Mouse (Mus musculus) midbrain, embryonic 10.5 days (tissue): ENCODE data around the gene Ddx59. TPM values are rescaled to one million over a fixed set of nuclear protein-coding genes. Genes with fewer than 3 reads are reported as not detected.

Experiments
- DNase-seq: peaks from one replicate; pipeline ENCODE4 v3.0.0-alpha.2; 2017; ENCODE audit warnings: low spot score
- H3K27ac ChIP-seq: fragments of 300-500 bp; sonication (generic); replicated peaks from 2 replicates; pipeline ENCODE4 v1.5.1; 2016; ENCODE audit warnings: mild to moderate bottlenecking
- H3K27me3 ChIP-seq: fragments of 300-500 bp; sonication (generic); 2 replicates; pipeline ENCODE4 v1.6.1; 2016; ENCODE audit warnings: low read depth, mild to moderate bottlenecking; ENCODE audit not compliant: poor library complexity, severe bottlenecking
- H3K36me3 ChIP-seq: fragments of 300-500 bp; sonication (generic); 2 replicates; pipeline ENCODE4 v1.6.1; 2016; ENCODE audit warnings: mild to moderate bottlenecking, moderate library complexity
- H3K4me1 ChIP-seq: fragments of 300-500 bp; sonication (generic); 2 replicates; pipeline ENCODE4 v1.6.1; 2016
- H3K4me3 ChIP-seq: fragments of 300-500 bp; sonication (generic); 2 replicates; pipeline ENCODE4 v1.5.1; 2016; ENCODE audit warnings: mild to moderate bottlenecking, moderate library complexity
- H3K9me3 ChIP-seq: fragments of 300-500 bp; sonication (generic); replicated peaks from 2 replicates; pipeline ENCODE4 v1.6.1; 2016; ENCODE audit warnings: mild to moderate bottlenecking
- WGBS: fragments of 180-500 bp; shearing (Covaris S2); methylation state at CpG from one replicate; pipeline ENCODE4 v1.1.7; 2016; 5-methylcytosine and 5-hydroxymethylcytosine counted together
- polyA plus RNA-seq: library from polyadenylated mRNA; unstranded; fragments of >200 nt; fragmentation: Nextera tagmentation; extraction: Ambion mirVana; gene quantifications from 2 replicates; pipeline ENCODE4 v1.2.1, GENCODE M21; 2016

The Ddx59 gene
- polyA plus RNA-seq, 1 experiment from 2014 or later, result 19.6 TPM

DNA sequence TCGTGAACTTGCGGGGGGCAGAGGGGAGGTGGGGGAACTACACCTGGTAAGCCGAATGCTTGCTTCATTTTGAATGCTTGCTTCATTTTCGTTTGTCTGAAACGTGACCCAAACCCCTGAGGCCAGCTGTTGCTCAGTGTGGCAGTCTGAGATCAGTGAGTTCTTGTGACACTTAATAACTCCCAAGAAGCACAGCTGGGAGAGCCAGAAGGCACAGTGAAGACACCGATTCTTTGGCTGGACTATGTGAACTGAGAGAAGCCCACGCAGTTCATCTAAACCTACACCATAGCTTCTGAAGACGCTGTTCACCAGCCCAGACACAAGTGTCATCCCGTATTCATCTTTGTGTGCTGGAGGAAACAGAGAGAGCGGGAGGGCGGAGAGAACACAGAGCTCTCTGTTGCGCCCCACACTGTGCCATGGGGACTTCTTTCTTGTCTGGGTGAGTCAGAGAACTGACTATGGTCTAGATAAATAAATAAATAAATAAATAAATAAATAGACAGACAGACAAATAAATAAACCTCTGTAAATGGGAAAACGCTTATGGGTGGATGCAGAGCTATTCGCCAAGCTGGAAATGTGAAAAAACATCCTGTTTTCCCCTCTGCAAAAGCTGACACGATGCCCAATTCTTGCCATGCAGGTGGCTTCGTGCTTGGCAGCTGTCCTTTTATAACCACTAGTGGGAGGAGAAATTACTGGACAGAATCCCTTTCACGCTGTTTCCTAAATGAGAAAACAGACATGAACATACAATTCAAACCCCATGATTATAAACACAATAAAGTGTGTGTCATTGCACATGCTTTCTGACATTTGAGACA is 40.9 kb downstream of the Ddx59 start:
- no peaks in the 10 kb centered on the region for H3K9me3 ChIP-seq
- H3K27me3 ChIP-seq, result no peaks in the 10 kb centered on the region; the same call in none of the 2 replicates
- H3K4me3 ChIP-seq, result no peak overlapping the region
- WGBS, result 86% methylated on average over 17 of the region's 17 CpGs
- no peak for DNase-seq
- no peak overlapping the region for H3K27ac ChIP-seq
- H3K36me3 ChIP-seq, result no peaks in the 10 kb centered on the region
- peaks cover 11% of the 10 kb centered on the region; the same call in 1 of the 2 replicates for H3K4me1 ChIP-seq

DNA sequence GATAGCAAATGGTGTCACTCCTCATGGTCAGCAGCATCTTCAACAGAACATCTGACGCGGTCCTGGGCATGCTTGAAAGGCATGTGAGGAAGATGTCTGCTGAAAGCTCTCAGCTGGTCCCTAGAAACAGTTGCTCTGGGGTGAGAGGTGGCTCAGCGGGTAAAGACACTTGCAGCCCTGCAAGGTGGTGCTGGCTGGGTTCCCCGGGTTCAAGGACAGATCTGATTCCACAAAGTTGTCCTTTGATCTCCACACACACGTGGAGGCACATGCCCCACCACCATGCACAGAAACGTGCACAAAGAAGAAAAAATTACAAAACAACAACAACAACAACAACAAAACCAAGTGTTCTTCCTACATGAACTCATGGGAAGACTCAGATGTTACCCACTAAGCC is 41.7 kb downstream of the Ddx59 start:
- Histone ChIP-seq H3K4me3 (no peak overlapping the region), H3K27ac (no peak overlapping the region), H3K36me3 (no peaks in the 10 kb centered on the region), H3K9me3 (no peaks in the 10 kb centered on the region), H3K4me1 (peaks cover 11% of the 10 kb centered on the region; the same call in 1 of the 2 replicates), H3K27me3 (no peaks in the 10 kb centered on the region; the same call in none of the 2 replicates)
- 84% methylated on average over 6 of the region's 6 CpGs for WGBS
- DNase-seq, result no peak

DNA sequence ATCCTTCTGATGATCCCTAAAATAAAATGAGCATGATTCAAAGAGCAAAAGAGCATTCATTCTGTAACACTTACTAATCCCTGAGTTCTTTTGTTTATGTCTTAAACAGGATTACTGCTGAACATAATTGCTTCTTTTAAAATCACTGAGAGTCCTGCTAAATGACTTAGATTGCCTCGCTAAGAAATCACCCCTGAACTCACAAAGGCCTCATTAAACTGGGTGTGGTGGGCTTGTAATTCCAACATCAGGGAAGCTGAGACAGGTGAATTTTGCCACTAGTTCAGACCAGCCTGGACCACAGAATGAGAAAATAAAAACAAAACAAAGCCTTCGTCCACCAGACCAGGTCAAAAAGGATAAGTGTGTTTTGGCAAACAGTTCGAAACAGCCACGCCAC is 42.3 kb downstream of the Ddx59 start:
- no peak overlapping the region for H3K27ac ChIP-seq
- DNase-seq, result no peak
- H3K4me1 ChIP-seq, result peaks cover 9% of the 10 kb centered on the region; the same call in 1 of the 2 replicates
- no peaks in the 10 kb centered on the region; the same call in none of the 2 replicates for H3K27me3 ChIP-seq
- H3K36me3 ChIP-seq, result no peaks in the 10 kb centered on the region
- WGBS, result 73% methylated on average over 4 of the region's 4 CpGs
- H3K4me3 ChIP-seq, result no peak overlapping the region
- no peaks in the 10 kb centered on the region for H3K9me3 ChIP-seq

DNA sequence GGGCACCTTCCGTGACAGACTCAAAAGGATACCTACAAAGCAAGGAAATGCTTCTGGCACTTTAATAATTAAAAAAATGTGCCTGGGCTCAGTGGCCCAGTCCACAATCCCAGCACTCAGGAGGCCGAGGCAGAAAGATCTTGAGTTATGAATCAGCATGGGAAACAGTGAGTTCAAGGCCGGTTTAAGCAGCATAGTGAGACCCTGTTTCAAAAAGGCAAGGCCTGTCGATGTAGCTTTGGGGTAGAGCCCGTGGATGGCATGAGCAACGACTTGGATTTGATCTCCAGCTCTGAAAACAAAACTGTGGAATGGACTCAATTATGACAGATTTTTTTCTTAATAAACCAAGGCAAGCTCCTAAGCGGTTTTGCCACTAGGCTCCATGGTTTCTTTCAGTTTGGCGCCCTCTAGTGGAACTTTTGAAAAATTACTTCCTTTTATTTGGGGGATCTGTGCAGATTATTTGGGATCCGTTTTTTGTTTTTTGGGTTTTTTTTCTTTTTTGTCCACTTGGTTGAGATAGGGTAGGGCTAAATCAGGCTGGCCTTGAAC is 43.7 kb downstream of the Ddx59 start:
- Histone ChIP-seq H3K4me1 (peaks cover 8% of the 10 kb centered on the region; the same call in 1 of the 2 replicates), H3K9me3 (no peaks in the 10 kb centered on the region), H3K4me3 (no peak overlapping the region), H3K27ac (no peak overlapping the region), H3K36me3 (no peaks in the 10 kb centered on the region), H3K27me3 (no peaks in the 10 kb centered on the region; the same call in none of the 2 replicates)
- DNase-seq, result peak; percentile 19
- 32% methylated on average over 9 of the region's 9 CpGs for WGBS

DNA sequence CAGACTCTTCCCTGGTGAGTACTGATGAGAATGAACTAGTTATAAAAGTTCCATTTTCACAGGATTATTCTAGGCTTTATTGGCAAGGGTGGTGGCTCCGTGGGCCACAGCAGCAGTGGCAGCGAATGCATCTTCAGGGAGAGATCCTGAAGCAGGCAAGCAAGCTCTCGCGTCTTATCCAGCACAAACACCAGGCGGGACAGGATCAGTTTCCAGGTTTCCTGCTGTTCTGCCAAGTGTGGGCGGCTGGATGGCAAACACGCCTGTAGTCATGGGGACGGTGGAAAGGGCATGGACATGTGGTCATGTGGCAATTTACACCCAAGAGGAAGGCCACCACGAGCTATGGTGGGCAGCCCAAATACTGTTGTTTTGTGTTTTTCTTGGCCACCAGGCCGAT is 47.4 kb downstream of the Ddx59 start:
- H3K27me3 ChIP-seq, result no peaks in the 10 kb centered on the region

DNA sequence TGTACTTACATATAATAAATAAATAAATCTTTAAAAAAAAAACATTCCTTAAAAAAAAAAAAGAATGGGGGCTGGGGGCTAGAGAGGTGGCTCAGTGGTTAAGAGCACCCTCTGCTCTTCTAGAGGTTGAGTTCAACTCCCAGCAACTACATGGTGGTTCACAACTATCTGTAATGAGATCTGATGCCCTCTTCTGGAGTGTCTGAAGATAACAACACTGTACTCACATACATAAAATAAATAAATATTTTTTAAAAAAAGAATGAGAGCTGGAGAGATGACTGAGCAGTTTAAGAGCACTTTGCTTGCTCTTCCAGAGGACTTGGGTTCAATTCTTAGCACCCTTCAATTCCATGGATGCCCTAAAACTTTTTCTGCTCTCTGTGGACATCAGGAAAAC is 50.1 kb downstream of the Ddx59 start:
- no peak for DNase-seq
- H3K4me1 ChIP-seq, result peaks cover 22% of the 10 kb centered on the region
- H3K4me3 ChIP-seq, result no peak overlapping the region
- H3K27ac ChIP-seq, result no peak overlapping the region
- H3K9me3 ChIP-seq, result no peaks in the 10 kb centered on the region
- H3K36me3 ChIP-seq, result peaks cover 25% of the 10 kb centered on the region
- no peaks in the 10 kb centered on the region for H3K27me3 ChIP-seq

More for the DNA sequence above, 47.4 kb downstream of the Ddx59 start:
- H3K36me3 ChIP-seq, result no peaks in the 10 kb centered on the region
- peaks cover 14% of the 10 kb centered on the region for H3K4me1 ChIP-seq
- H3K4me3 ChIP-seq, result no peak overlapping the region
- no peak overlapping the region for H3K27ac ChIP-seq
- no peak for DNase-seq
- H3K9me3 ChIP-seq, result no peaks in the 10 kb centered on the region
- WGBS, result 56% methylated on average over 10 of the region's 10 CpGs

DNA sequence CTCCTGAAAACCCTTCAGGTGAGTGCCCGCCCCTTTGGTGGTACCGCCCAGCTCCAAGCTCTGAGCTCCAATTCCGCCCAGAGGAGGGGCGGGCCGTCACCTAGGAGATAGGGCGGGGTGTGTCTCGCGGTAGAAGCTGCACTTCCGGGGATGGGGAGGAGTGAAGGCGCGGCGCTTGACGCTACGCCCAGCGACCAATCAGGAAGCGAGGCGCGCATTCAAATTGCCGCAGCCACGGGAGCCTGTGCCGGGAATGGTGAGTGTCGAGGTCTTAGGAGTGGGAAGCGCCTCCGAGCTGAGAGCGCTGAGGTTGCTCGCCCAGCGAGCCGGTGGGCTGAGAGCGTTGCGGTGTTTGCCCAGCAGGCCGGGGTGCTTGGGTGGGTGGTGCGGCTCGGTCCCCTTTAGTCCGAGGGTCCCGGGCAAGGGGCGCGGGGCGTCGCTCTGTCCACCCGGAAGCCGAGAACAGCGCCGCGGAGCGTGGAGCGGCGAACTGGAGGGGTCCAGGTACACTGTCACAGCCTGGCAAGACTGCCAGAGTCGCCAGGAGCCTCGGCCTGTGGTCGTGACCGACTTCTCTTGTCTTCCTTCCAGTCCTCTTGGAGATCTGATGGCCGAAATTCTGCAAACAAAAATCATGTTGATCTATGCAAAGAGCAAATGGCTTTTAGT is 51.2 kb downstream of the Ddx59 start, which contains the start of gene Kif14:
Gene Kif14, plus strand, starts transcription at position 201 of the 669 bp plus-strand sequence.
- Histone ChIP-seq H3K4me1 (peaks cover 32% of the 10 kb centered on the region), H3K9me3 (no peaks in the 10 kb centered on the region), H3K27ac (peak within 1 kb of the TSS; percentile 94), H3K4me3 (peak within 1 kb of the TSS; percentile 86), H3K27me3 (no peaks in the 10 kb centered on the region), H3K36me3 (peaks cover 29% of the 10 kb centered on the region)
- WGBS, result under 1% methylated on average over 52 of the region's 52 CpGs
- DNase-seq, result peak; percentile 98

DNA sequence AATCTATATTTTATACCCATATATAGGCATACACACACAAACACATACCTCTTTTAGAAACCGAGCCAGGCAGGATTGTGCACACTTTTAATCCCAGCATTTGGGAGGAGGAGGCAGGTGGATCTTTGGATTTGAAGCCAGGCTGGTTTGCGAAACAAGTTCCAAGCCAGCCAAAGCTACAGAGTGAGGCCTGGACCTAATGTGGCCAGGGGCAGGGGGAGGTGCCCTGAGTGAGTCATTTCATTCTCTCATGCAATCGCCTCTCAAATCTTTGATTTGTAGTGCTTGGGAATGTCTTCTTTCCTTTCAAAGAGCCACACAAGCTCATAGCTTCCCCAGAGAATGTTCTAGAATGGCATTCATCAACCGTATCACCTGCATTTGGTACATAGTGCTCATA is 54.3 kb downstream of the Ddx59 start:
- peaks cover 60% of the 10 kb centered on the region for H3K36me3 ChIP-seq
- WGBS, result 91% methylated on average over 4 of the region's 4 CpGs

DNA sequence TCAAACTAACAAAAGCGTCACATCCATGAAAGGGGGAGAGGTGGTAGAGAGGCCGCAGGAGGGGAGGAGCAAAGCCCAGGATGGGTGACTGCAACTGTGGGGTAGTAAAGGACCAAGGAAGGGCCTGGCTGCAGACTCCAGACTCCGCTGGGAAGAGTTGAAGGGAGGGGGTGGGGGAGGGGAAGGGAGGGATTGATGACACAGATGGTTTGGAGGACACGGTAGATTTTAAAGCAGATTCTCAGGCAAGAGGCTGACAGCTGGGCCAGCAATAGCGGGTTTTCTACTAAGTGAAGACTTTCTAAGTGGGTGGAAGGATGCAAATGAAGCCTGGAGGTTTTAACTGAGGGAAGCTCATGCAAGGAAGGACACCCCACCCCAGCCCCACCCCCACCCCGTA is 55.4 kb downstream of the Ddx59 start:
- H3K27ac ChIP-seq, result peak overlapping the region; percentile 33; the same call in 1 of the 2 replicates
- peaks cover 69% of the 10 kb centered on the region for H3K36me3 ChIP-seq
- peaks cover 32% of the 10 kb centered on the region for H3K4me1 ChIP-seq
- H3K4me3 ChIP-seq, result peak overlapping the region; percentile 20; the same call in 1 of the 2 replicates
- DNase-seq, result peak; percentile 44
- 14% methylated on average over 6 of the region's 6 CpGs for WGBS
- no peaks in the 10 kb centered on the region for H3K9me3 ChIP-seq
- H3K27me3 ChIP-seq, result no peaks in the 10 kb centered on the region

More for the DNA sequence above, 54.3 kb downstream of the Ddx59 start:
- Histone ChIP-seq H3K9me3 (no peaks in the 10 kb centered on the region), H3K27me3 (no peaks in the 10 kb centered on the region), H3K4me1 (peaks cover 32% of the 10 kb centered on the region), H3K4me3 (no peak overlapping the region), H3K27ac (no peak overlapping the region)
- DNase-seq, result no peak

Other genes starting within 250 kb of the Ddx59 start
- 0.22 TPM in 1 of 2 replicates, not detected in the other for gene Mroh3, start 202.4 kb upstream of the Ddx59 start, polyA plus RNA-seq
- 17.6 and 18.8 TPM in 2 replicates for gene Inava, start 181.0 kb upstream of the Ddx59 start, polyA plus RNA-seq
- gene Gpr25, start 154.4 kb upstream of the Ddx59 start, polyA plus RNA-seq, result not detected in 2 replicates
- 11.1 and 14.4 TPM in 2 replicates for gene Camsap2, start 69.2 kb upstream of the Ddx59 start, polyA plus RNA-seq
- gene Kif14, start 51.1 kb downstream of the Ddx59 start, polyA plus RNA-seq, result 7.1 and 8.3 TPM in 2 replicates
- 28.4 and 29.8 TPM in 2 replicates for gene Zfp281, start 209.6 kb downstream of the Ddx59 start, polyA plus RNA-seq